Mouse (Mus musculus) heart, embryonic 15.5 days (tissue): ENCODE measurements around the gene Rnf44. TPM values are rescaled to one million over a fixed set of nuclear protein-coding genes. Genes with fewer than 3 reads are reported as not detected.

Source experiments
- ATAC-seq: fragments of 200-750 bp; cut with Nextera tagmentation; replicated peaks from 2 replicates; pipeline ENCODE4 v1.8.0; 2017; ENCODE audit warnings: low read depth, moderate TSS enrichment; ENCODE audit not compliant: insufficient number of reproducible peaks, insufficient read depth, low FRiP score
- H3K27ac ChIP-seq: fragments of 300-500 bp; sonication (generic); 2 replicates; pipeline ENCODE4 v1.5.1; 2015; ENCODE audit warnings: mild to moderate bottlenecking, inconsistent platforms
- H3K27me3 ChIP-seq: fragments of 300-500 bp; sonication (generic); 2 replicates; pipeline ENCODE4 v1.6.1; 2015; ENCODE audit warnings: inconsistent platforms
- H3K36me3 ChIP-seq: fragments of 300-500 bp; sonication (generic); 2 replicates; pipeline ENCODE4 v1.6.1; 2015; ENCODE audit warnings: mild to moderate bottlenecking, inconsistent platforms
- H3K4me1 ChIP-seq: fragments of 300-500 bp; sonication (generic); replicated peaks from 2 replicates; pipeline ENCODE4 v1.6.1; 2015; ENCODE audit warnings: inconsistent platforms
- H3K4me2 ChIP-seq: fragments of 300-500 bp; sonication (generic); 2 replicates; pipeline ENCODE4 v1.6.1; 2015; ENCODE audit warnings: inconsistent platforms, mild to moderate bottlenecking, moderate library complexity
- H3K4me3 ChIP-seq: fragments of 300-500 bp; sonication (generic); 2 replicates; pipeline ENCODE4 v1.5.1; 2015; ENCODE audit warnings: mild to moderate bottlenecking, inconsistent platforms
- H3K9ac ChIP-seq: fragments of 300-500 bp; sonication (generic); 2 replicates; pipeline ENCODE4 v1.6.1; 2015; ENCODE audit warnings: mild to moderate bottlenecking, inconsistent platforms
- H3K9me3 ChIP-seq: fragments of 300-500 bp; sonication (generic); replicated peaks from 2 replicates; pipeline ENCODE4 v1.6.1; 2016; ENCODE audit warnings: inconsistent platforms
- WGBS: fragments of 180-500 bp; shearing (Covaris S2); methylation state at CpG from one replicate; pipeline ENCODE4 v1.1.7; 2015; ENCODE audit warnings: mixed read lengths; 5-methylcytosine and 5-hydroxymethylcytosine counted together
- polyA plus RNA-seq: library from polyadenylated mRNA; unstranded; fragments of >200 nt; fragmentation: Nextera tagmentation; extraction: Ambion mirVana; gene quantifications from 2 replicates; pipeline ENCODE4 v1.2.1, GENCODE M21; 2015

Rnf44 gene
- polyA plus RNA-seq, 1 experiment from 2014 or later, result 48.8 TPM

DNA sequence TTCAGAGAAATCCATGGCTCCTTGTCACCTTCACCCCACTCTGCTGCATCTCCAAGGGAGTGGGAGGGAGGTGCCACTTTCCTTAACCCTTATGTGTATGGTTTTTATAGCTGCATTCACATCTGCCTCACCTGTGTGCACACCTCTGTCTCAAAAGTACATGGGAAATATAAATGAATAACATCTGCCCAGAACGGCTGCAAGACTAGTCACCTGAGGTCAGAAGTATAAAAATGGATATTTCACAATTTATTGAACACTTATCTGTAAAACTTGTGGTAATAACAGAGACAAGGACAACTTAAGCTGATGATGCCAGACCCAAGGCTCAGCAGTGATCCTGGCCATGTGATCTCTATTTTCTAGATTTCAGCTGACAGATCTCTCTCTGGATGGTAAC lies 29.2 kb downstream of the Rnf44 start:
- H3K4me2 ChIP-seq, result no peak overlapping the region
- no peaks in the 10 kb centered on the region for H3K4me1 ChIP-seq
- H3K27ac ChIP-seq, result no peak overlapping the region
- H3K36me3 ChIP-seq, result peaks cover 43% of the 10 kb centered on the region
- H3K9ac ChIP-seq, result no peak overlapping the region
- no peak for ATAC-seq
- 92% methylated on average over 1 of the region's 1 CpGs for WGBS
- H3K9me3 ChIP-seq, result no peaks in the 10 kb centered on the region
- H3K4me3 ChIP-seq, result no peak overlapping the region
- H3K27me3 ChIP-seq, result no peaks in the 10 kb centered on the region

DNA sequence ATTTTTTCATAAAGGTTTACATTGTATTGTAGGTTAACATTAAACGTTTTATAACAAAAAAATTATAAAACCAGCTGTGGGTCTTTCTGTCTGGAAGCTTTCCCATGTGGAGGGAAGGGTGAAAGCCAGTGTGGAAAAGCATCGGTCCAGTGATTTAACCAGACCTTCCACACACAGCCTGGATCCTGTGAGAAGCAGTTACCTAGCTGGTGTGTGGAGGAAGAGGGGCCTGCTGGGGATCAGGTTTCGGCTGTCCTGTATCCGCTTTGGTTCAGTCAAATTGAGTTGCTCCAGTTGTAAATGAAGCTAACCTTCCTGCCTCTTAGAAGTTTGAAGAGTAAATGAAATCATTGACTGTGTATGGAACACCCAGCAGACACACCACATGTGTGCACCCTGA lies 29.7 kb downstream of the Rnf44 start:
- H3K4me1 ChIP-seq, result no peaks in the 10 kb centered on the region
- WGBS, result 79% methylated on average over 4 of the region's 4 CpGs
- peaks cover 43% of the 10 kb centered on the region for H3K36me3 ChIP-seq
- H3K9ac ChIP-seq, result no peak overlapping the region
- no peaks in the 10 kb centered on the region for H3K27me3 ChIP-seq
- no peak overlapping the region for H3K4me2 ChIP-seq
- no peak for ATAC-seq
- H3K9me3 ChIP-seq, result no peaks in the 10 kb centered on the region
- no peak overlapping the region for H3K4me3 ChIP-seq
- no peak overlapping the region for H3K27ac ChIP-seq

- Histone ChIP-seq H3K4me3 (no peak overlapping the region), H3K4me2 (no peak overlapping the region), H3K9ac (no peak overlapping the region), H3K36me3 (peaks cover 56% of the 10 kb centered on the region), H3K9me3 (no peaks in the 10 kb centered on the region), H3K27me3 (no peaks in the 10 kb centered on the region), H3K4me1 (no peaks in the 10 kb centered on the region), H3K27ac (no peak overlapping the region)
- WGBS, result 89% methylated on average over 12 of the region's 12 CpGs
- no peak for ATAC-seq
These were observed 32.3 kb downstream of the Rnf44 start for GRCm38 (mm10) chr13:54661358-54661757.

DNA sequence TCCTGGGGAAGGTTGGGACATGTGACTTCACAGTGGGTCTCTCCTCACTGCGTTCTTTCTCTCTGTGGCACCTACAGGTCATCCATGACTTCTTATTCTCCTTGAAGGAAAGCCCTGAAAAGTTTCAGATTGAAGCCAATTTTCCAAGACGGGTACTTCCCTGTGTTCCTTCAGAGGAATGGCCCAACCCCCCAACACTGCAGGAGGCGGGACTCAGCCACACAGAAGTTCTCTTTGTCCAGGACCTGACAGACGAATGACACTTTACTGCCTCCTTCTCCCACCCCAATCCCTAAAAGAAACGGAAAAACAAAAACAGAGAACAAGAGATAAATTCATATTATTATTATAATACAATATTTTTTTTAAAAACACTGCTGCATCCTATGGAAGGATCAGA lies 32.8 kb downstream of the Rnf44 start:
- Histone ChIP-seq H3K27ac (no peak overlapping the region), H3K4me2 (no peak overlapping the region), H3K9me3 (no peaks in the 10 kb centered on the region), H3K4me3 (no peak overlapping the region), H3K9ac (no peak overlapping the region), H3K4me1 (no peaks in the 10 kb centered on the region), H3K36me3 (peaks cover 61% of the 10 kb centered on the region), H3K27me3 (no peaks in the 10 kb centered on the region)
- 69% methylated on average over 5 of the region's 5 CpGs for WGBS
- no peak for ATAC-seq

- H3K36me3 ChIP-seq, result peaks cover 88% of the 10 kb centered on the region
- H3K4me2 ChIP-seq, result no peak overlapping the region
- H3K27ac ChIP-seq, result no peak overlapping the region
- H3K9ac ChIP-seq, result no peak overlapping the region
- no peak overlapping the region for H3K4me3 ChIP-seq
- WGBS, result 90% methylated on average over 3 of the region's 3 CpGs
- no peaks in the 10 kb centered on the region for H3K9me3 ChIP-seq
- no peak for ATAC-seq
- H3K27me3 ChIP-seq, result no peaks in the 10 kb centered on the region
- no peaks in the 10 kb centered on the region for H3K4me1 ChIP-seq
These were observed 43.2 kb downstream of the Rnf44 start for GRCm38 (mm10) chr13:54650461-54650860.

- no peak overlapping the region for H3K4me3 ChIP-seq
- H3K9ac ChIP-seq, result no peak overlapping the region
- H3K9me3 ChIP-seq, result no peaks in the 10 kb centered on the region
- no peak for ATAC-seq
- H3K27me3 ChIP-seq, result no peaks in the 10 kb centered on the region
- H3K4me2 ChIP-seq, result no peak overlapping the region
- H3K36me3 ChIP-seq, result peaks cover 16% of the 10 kb centered on the region
- no peak overlapping the region for H3K27ac ChIP-seq
- whole genome bisulfite sequencing, result 95% methylated on average over 3 of the region's 3 CpGs
- H3K4me1 ChIP-seq, result 0 out of 2 replicates have a peak, but pooled peaks cover under 1% of the 10 kb centered on the region
These were observed 58.7 kb downstream of the Rnf44 start for GRCm38 (mm10) chr13:54635011-54635410.

GRCm38 (mm10) chr13:54632731-54633277 lies 60.9 kb downstream of the Rnf44 start:
- no peaks in the 10 kb centered on the region for H3K27me3 ChIP-seq
- peaks cover 4% of the 10 kb centered on the region; the same call in 1 of the 2 replicates for H3K36me3 ChIP-seq
- no peak overlapping the region for H3K4me3 ChIP-seq
- WGBS, result 48% methylated on average over 3 of the region's 3 CpGs
- H3K4me2 ChIP-seq, result no peak overlapping the region
- ATAC-seq, result no peak
- H3K27ac ChIP-seq, result no peak overlapping the region
- H3K4me1 ChIP-seq, result 0 out of 2 replicates have a peak, but pooled peaks cover 5% of the 10 kb centered on the region
- H3K9me3 ChIP-seq, result no peaks in the 10 kb centered on the region
- no peak overlapping the region for H3K9ac ChIP-seq

Other genes with a start within 250 kb of the Rnf44 start
- gene Thoc3, start 225.1 kb downstream of the Rnf44 start, polyA plus RNA-seq, result 62.0 and 74.9 TPM in 2 replicates
- 3.4 and 4.6 TPM in 2 replicates for gene Simc1, start 190.1 kb downstream of the Rnf44 start, polyA plus RNA-seq
- 111 and 124 TPM in 2 replicates for gene 4833439L19Rik, start 128.5 kb downstream of the Rnf44 start, polyA plus RNA-seq
- gene Arl10, start 118.9 kb downstream of the Rnf44 start, polyA plus RNA-seq, result 16.4 and 21.1 TPM in 2 replicates
- gene Nop16, start 103.8 kb downstream of the Rnf44 start, polyA plus RNA-seq, result 45.5 and 52.0 TPM in 2 replicates
- 246 and 315 TPM in 2 replicates for gene Higd2a, start 103.7 kb downstream of the Rnf44 start, polyA plus RNA-seq
- gene Cltb, start 82.6 kb downstream of the Rnf44 start, polyA plus RNA-seq, result 47.1 and 55.7 TPM in 2 replicates
- 38.3 and 48.9 TPM in 2 replicates for gene Faf2, start 72.1 kb downstream of the Rnf44 start, polyA plus RNA-seq
- 0.04 and 0.06 TPM in 2 replicates for gene Cdhr2, start 7.6 kb upstream of the Rnf44 start, polyA plus RNA-seq
- 0.05 and 0.32 TPM in 2 replicates for gene Gprin1, start 56.0 kb upstream of the Rnf44 start, polyA plus RNA-seq
- not detected in 2 replicates for gene Sncb, start 72.7 kb upstream of the Rnf44 start, polyA plus RNA-seq
- gene Eif4e1b, start 90.1 kb upstream of the Rnf44 start, polyA plus RNA-seq, result not detected in 2 replicates
- gene Tspan17, start 95.5 kb upstream of the Rnf44 start, polyA plus RNA-seq, result 4.4 and 7.3 TPM in 2 replicates